Mouse (Mus musculus): ENCODE results near the gene Clec2l.

Clec2l gene

GRCm38 (mm10) chr6:38671270-38671669 lies 8.4 kb downstream of the Clec2l start:
- DNase-seq: no peak

GRCm38 (mm10) chr6:38672011-38672410 lies 9.1 kb downstream of the Clec2l start:
- DNase-seq: no peak

- DNase-seq: no peak
Observed at GRCm38 (mm10) chr6:38676217-38676616, 13.3 kb downstream of the Clec2l start.

- DNase-seq: no peak
Observed at GRCm38 (mm10) chr6:38676723-38677122, 13.9 kb downstream of the Clec2l start.

GRCm38 (mm10) chr6:38677629-38678028 lies 14.8 kb downstream of the Clec2l start:
- no peak for DNase-seq

- DNase-seq: no peak
Observed at GRCm38 (mm10) chr6:38682532-38682931, 19.7 kb downstream of the Clec2l start.

- DNase-seq: peak; percentile 37
Observed at GRCm38 (mm10) chr6:38687216-38687615, 24.3 kb downstream of the Clec2l start.

- no peak for DNase-seq
Observed at GRCm38 (mm10) chr6:38688841-38689240, 26.0 kb downstream of the Clec2l start.

- no peak for DNase-seq
Observed at GRCm38 (mm10) chr6:38690615-38691014, 27.7 kb downstream of the Clec2l start.

- DNase-seq: no peak
Observed at GRCm38 (mm10) chr6:38691052-38691451, 28.2 kb downstream of the Clec2l start.

GRCm38 (mm10) chr6:38692556-38692955 lies 29.7 kb downstream of the Clec2l start:
- no peak for DNase-seq

- peak; percentile 80 for DNase-seq
Observed at GRCm38 (mm10) chr6:38695380-38696054, 32.6 kb downstream of the Clec2l start.

GRCm38 (mm10) chr6:38696570-38696969 lies 33.7 kb downstream of the Clec2l start:
- DNase-seq: no peak

- DNase-seq: no peak
Observed at GRCm38 (mm10) chr6:38698233-38698889, 35.5 kb downstream of the Clec2l start.

GRCm38 (mm10) chr6:38701421-38701820 lies 38.6 kb downstream of the Clec2l start:
- no peak for DNase-seq

- DNase-seq: peak; percentile 32
Observed at GRCm38 (mm10) chr6:38702810-38703399, 40.0 kb downstream of the Clec2l start.

GRCm38 (mm10) chr6:38703526-38703925 lies 40.7 kb downstream of the Clec2l start:
- DNase-seq: no peak

GRCm38 (mm10) chr6:38704264-38704984 lies 41.6 kb downstream of the Clec2l start:
- DNase-seq: peak; percentile 45

GRCm38 (mm10) chr6:38710449-38710848 lies 47.6 kb downstream of the Clec2l start:
- no peak for DNase-seq

GRCm38 (mm10) chr6:38713957-38714898 lies 51.4 kb downstream of the Clec2l start:
- no peak for DNase-seq

GRCm38 (mm10) chr6:38715881-38716280 lies 53.0 kb downstream of the Clec2l start:
- DNase-seq: no peak

- no peak for DNase-seq
Observed at GRCm38 (mm10) chr6:38718625-38719024, 55.8 kb downstream of the Clec2l start.

All from kidney, adult 9 months (tissue).